Mouse (Mus musculus) stomach, postnatal 0 days (tissue): ENCODE results near the gene Klk1b11. TPM values are rescaled to one million over a fixed set of nuclear protein-coding genes. Genes with fewer than 3 reads are reported as not detected.
"Not testable (repeated sequence)": the region's sequence is repeated elsewhere in the genome, so short reads cannot be mapped to it uniquely, and the experiment has no call there.

Source experiments
- ATAC-seq: fragments of 200-750 bp; cut with Nextera tagmentation; 2 replicates; pipeline ENCODE4 v1.8.0; 2017; ENCODE audit not compliant: low FRiP score, low TSS enrichment
- DNase-seq: peaks from one replicate; pipeline ENCODE4 v3.0.0-alpha.2; 2016; ENCODE audit warnings: low spot score
- H3K27ac ChIP-seq: fragments of 300-500 bp; sonication (generic); replicated peaks from 2 replicates; pipeline ENCODE4 v1.5.1; 2014; ENCODE audit warnings: mild to moderate bottlenecking, control low read depth
- H3K27me3 ChIP-seq: fragments of 300-500 bp; sonication (generic); 2 replicates; pipeline ENCODE4 v1.6.1; 2014; ENCODE audit warnings: low read length; ENCODE audit not compliant: control insufficient read depth, insufficient read depth
- H3K36me3 ChIP-seq: fragments of 300-500 bp; sonication (generic); 2 replicates; pipeline ENCODE4 v1.6.1; 2014; ENCODE audit warnings: low read length, mixed read lengths; ENCODE audit not compliant: control insufficient read depth, insufficient read depth
- H3K4me1 ChIP-seq: fragments of 300-500 bp; sonication (generic); replicated peaks from 2 replicates; pipeline ENCODE4 v1.6.1; 2014; ENCODE audit warnings: antibody characterized with exemption; ENCODE audit not compliant: control insufficient read depth, insufficient read depth
- H3K4me2 ChIP-seq: fragments of 300-500 bp; sonication (generic); replicated peaks from 2 replicates; pipeline ENCODE4 v1.6.1; 2014; ENCODE audit warnings: low read depth, mild to moderate bottlenecking, control low read depth, moderate library complexity
- H3K4me3 ChIP-seq: fragments of 300-500 bp; sonication (generic); 2 replicates; pipeline ENCODE4 v1.5.1; 2014; ENCODE audit warnings: low read depth, low read length, control low read depth
- H3K9ac ChIP-seq: fragments of 300-500 bp; sonication (generic); 2 replicates; pipeline ENCODE4 v1.6.1; 2014; ENCODE audit warnings: mild to moderate bottlenecking, low read length, control low read depth, mixed read lengths
- H3K9me3 ChIP-seq: fragments of 300-500 bp; sonication (generic); 2 replicates; pipeline ENCODE4 v1.6.1; 2016; ENCODE audit warnings: low read length; ENCODE audit not compliant: control insufficient read depth
- CTCF ChIP-seq: IDR thresholded peaks from 2 replicates; pipeline ENCODE4 v1.5.1; 2016; ENCODE audit warnings: antibody characterized with exemption, low read depth, mild to moderate bottlenecking, moderate library complexity
- EP300 ChIP-seq: optimal IDR thresholded peaks from 2 replicates; pipeline ENCODE3; 2016; ENCODE audit warnings: antibody characterized with exemption
- WGBS: fragments of 180-500 bp; shearing (Covaris S2); extraction: QIAGEN DNeasy Blood & Tissue Kit; methylation state at CpG from one replicate; pipeline ENCODE4 v1.1.7; 2014; 5-methylcytosine and 5-hydroxymethylcytosine counted together
- polyA plus RNA-seq: library from polyadenylated mRNA; unstranded; fragments of >200 nt; fragmentation: Nextera tagmentation; extraction: Ambion mirVana; gene quantifications from 2 replicates; pipeline ENCODE4 v1.2.1, GENCODE M21; 2015

The Klk1b11 gene
- polyA plus RNA-seq, 1 experiment from 2014 or later = not detected

GRCm38 (mm10) chr7:43985657-43986056 is 10.0 kb upstream of the Klk1b11 start:
- TF ChIP-seq CTCF (no peak), EP300 (no peak)
- H3K9me3 ChIP-seq = no peaks in the 10 kb centered on the region
- H3K4me3 ChIP-seq = no peak overlapping the region
- no peaks in the 10 kb centered on the region for H3K4me1 ChIP-seq
- H3K4me2 ChIP-seq = no peak overlapping the region
- H3K27ac ChIP-seq = no peak overlapping the region
- no peaks in the 10 kb centered on the region for H3K27me3 ChIP-seq
- no peak for DNase-seq
- no peaks in the 10 kb centered on the region for H3K36me3 ChIP-seq
- no peak for ATAC-seq
- H3K9ac ChIP-seq = no peak overlapping the region

GRCm38 (mm10) chr7:43994821-43995220 is 856 bp upstream of the Klk1b11 start:
- not testable (repeated sequence) for H3K27me3 ChIP-seq, ATAC-seq, H3K9me3 ChIP-seq, H3K4me1 ChIP-seq, H3K9ac ChIP-seq, H3K4me3 ChIP-seq, H3K36me3 ChIP-seq, H3K4me2 ChIP-seq, H3K27ac ChIP-seq, DNase-seq
- 48% methylated on average over 1 of the region's 1 CpGs for WGBS

- Histone ChIP-seq H3K4me3 (no peak overlapping the region), H3K27me3 (no peaks in the 10 kb centered on the region), H3K27ac (no peak overlapping the region), H3K4me2 (no peak overlapping the region), H3K36me3 (no peaks in the 10 kb centered on the region), H3K9ac (no peak overlapping the region), H3K4me1 (no peaks in the 10 kb centered on the region), H3K9me3 (no peaks in the 10 kb centered on the region)
- no peak for TF ChIP-seq EP300
- no peak for TF ChIP-seq CTCF
- DNase-seq (no peak), ATAC-seq (no peak)
Observed at GRCm38 (mm10) chr7:44004847-44005246, 9.2 kb downstream of the Klk1b11 start.

DNA sequence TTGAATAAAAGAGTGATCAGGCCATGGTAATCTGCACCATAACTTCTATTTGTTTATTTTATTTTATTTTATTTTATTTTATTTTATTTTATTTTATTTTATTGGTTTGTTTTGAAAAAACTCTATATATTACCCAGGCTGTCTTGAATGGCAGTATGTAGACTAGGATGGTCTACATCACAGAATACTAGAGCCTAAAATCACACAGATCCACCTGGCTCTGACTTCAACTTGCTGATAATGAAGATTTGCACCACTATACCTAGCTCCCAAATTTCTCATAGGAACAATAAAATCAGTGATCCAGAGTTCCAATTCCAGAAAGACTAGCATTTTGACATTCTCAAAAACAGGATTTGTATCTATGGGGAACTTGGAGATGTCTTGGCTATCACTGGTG is 16.2 kb downstream of the Klk1b11 start, which contains the start of gene Klk1b26:
Gene Klk1b26 (plus strand): TSS at position 301 of the 400 bp plus-strand sequence.
- not testable (repeated sequence) for H3K4me2 ChIP-seq, H3K27me3 ChIP-seq, ATAC-seq, H3K36me3 ChIP-seq, H3K27ac ChIP-seq, DNase-seq, H3K4me3 ChIP-seq, H3K4me1 ChIP-seq, H3K9ac ChIP-seq, H3K9me3 ChIP-seq

- ATAC-seq, DNase-seq, H3K4me3 ChIP-seq, H3K27ac ChIP-seq, H3K9me3 ChIP-seq, H3K36me3 ChIP-seq, H3K9ac ChIP-seq, H3K4me2 ChIP-seq, H3K4me1 ChIP-seq, H3K27me3 ChIP-seq: not testable (repeated sequence)
- 81% methylated on average over 6 of the region's 6 CpGs for WGBS
Observed at GRCm38 (mm10) chr7:44014666-44015065, 19.0 kb downstream of the Klk1b11 start.

DNA sequence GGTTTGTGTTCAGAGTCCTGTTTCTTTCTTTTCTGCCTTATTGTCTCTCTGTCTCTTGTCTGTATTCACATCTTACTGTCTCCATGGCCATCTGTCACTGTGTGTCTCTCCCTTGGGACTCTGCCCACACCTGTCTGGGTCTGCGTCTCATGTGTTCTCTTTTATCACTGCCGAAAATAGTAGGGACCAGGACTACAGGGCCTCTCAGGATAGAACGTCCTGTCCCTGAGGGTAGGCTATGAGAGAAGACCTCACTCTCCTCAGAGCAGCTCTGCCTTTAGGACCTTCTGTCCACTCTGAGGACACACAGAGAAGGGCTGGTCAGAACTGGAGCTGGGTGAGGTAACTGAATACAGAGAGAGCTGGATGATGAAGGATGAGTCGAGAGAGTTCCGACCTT is 19.4 kb downstream of the Klk1b11 start:
- TF ChIP-seq CTCF (no peak), EP300 (no peak)
- DNase-seq (no peak), ATAC-seq (no peak)
- H3K9ac ChIP-seq = no peak overlapping the region
- no peaks in the 10 kb centered on the region for H3K36me3 ChIP-seq
- no peaks in the 10 kb centered on the region for H3K27me3 ChIP-seq
- H3K4me3 ChIP-seq = no peak overlapping the region
- no peaks in the 10 kb centered on the region for H3K4me1 ChIP-seq
- no peaks in the 10 kb centered on the region for H3K9me3 ChIP-seq
- 75% methylated on average over 5 of the region's 5 CpGs for WGBS
- H3K27ac ChIP-seq = no peak overlapping the region
- no peak overlapping the region for H3K4me2 ChIP-seq

Other genes starting within 250 kb of the Klk1b11 start
- 34.9 and 36.2 TPM in 2 replicates for gene Klk12, start 227.0 kb upstream of the Klk1b11 start, polyA plus RNA-seq
- gene Klk11, start 221.3 kb upstream of the Klk1b11 start, polyA plus RNA-seq = 52.3 and 54.6 TPM in 2 replicates
- gene Klk10, start 214.8 kb upstream of the Klk1b11 start, polyA plus RNA-seq = 313 and 335 TPM in 2 replicates
- gene Klk9, start 204.0 kb upstream of the Klk1b11 start, polyA plus RNA-seq = 101 and 118 TPM in 2 replicates
- 139 and 155 TPM in 2 replicates for gene Klk8, start 198.3 kb upstream of the Klk1b11 start, polyA plus RNA-seq
- gene Klk7, start 184.6 kb upstream of the Klk1b11 start, polyA plus RNA-seq = 56.5 and 56.8 TPM in 2 replicates
- 11.3 and 23.9 TPM in 2 replicates for gene Klk6, start 171.4 kb upstream of the Klk1b11 start, polyA plus RNA-seq
- gene Klk5, start 153.9 kb upstream of the Klk1b11 start, polyA plus RNA-seq = 74.9 and 79.6 TPM in 2 replicates
- not detected in 2 replicates for gene Klk4, start 114.7 kb upstream of the Klk1b11 start, polyA plus RNA-seq
- not detected in 2 replicates for gene Klk15, start 62.1 kb upstream of the Klk1b11 start, polyA plus RNA-seq
- not detected in 2 replicates for gene Klk1b8, start 45.2 kb upstream of the Klk1b11 start, polyA plus RNA-seq
- not detected in 2 replicates for gene Klk1b1, start 29.1 kb upstream of the Klk1b11 start, polyA plus RNA-seq
- not detected in 2 replicates for gene Klk1b9, start 19.8 kb upstream of the Klk1b11 start, polyA plus RNA-seq
- gene Klk1b26, start 16.3 kb downstream of the Klk1b11 start, polyA plus RNA-seq = not detected in 2 replicates
- not detected in 2 replicates for gene Klk1b27, start 56.4 kb downstream of the Klk1b11 start, polyA plus RNA-seq
- not detected in 2 replicates for gene Klk1b21, start 106.5 kb downstream of the Klk1b11 start, polyA plus RNA-seq
- not detected in 2 replicates for gene Klk1b22, start 116.8 kb downstream of the Klk1b11 start, polyA plus RNA-seq
- not detected in 2 replicates for gene Klk1b16, start 140.9 kb downstream of the Klk1b11 start, polyA plus RNA-seq
- not detected in 2 replicates for gene Klk1b24, start 192.4 kb downstream of the Klk1b11 start, polyA plus RNA-seq
- gene Klk1b3, start 202.3 kb downstream of the Klk1b11 start, polyA plus RNA-seq = not detected in 2 replicates
- gene Klk1b4, start 211.6 kb downstream of the Klk1b11 start, polyA plus RNA-seq = not detected in 2 replicates
- not detected in 2 replicates for gene Klk1b5, start 220.1 kb downstream of the Klk1b11 start, polyA plus RNA-seq
- 9.7 and 10.7 TPM in 2 replicates for gene Klk1, start 229.5 kb downstream of the Klk1b11 start, polyA plus RNA-seq
- 0.13 TPM in 1 of 2 replicates, not detected in the other for gene Gm36864, start 240.3 kb downstream of the Klk1b11 start, polyA plus RNA-seq